Mouse (Mus musculus): ENCODE data around the gene Cdc42ep5.
A peak's percentile ranks its signal among the peaks of the same experiment; 100 is the strongest.

The Cdc42ep5 gene

DNA sequence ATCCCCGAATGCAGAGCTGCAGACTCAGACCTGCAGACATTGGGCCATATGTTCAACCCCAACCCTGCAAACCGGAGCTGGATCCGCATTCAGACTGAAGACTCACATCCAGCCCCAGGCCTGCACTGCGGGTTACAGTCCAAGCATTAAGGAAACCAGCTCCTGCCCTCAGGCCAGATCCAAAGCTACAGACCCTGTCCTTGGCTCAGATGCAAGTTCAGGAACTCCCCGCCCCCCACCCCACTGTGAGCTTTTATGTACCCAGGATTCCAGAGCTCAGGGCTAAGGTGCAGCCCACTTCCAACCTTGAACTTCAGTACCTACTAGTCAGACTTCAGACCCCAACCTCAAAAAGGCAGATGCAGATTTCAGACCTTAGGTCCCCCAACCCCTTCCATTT, 39.8 kb downstream of the Cdc42ep5 start:
- DNase-seq: no peak

DNA sequence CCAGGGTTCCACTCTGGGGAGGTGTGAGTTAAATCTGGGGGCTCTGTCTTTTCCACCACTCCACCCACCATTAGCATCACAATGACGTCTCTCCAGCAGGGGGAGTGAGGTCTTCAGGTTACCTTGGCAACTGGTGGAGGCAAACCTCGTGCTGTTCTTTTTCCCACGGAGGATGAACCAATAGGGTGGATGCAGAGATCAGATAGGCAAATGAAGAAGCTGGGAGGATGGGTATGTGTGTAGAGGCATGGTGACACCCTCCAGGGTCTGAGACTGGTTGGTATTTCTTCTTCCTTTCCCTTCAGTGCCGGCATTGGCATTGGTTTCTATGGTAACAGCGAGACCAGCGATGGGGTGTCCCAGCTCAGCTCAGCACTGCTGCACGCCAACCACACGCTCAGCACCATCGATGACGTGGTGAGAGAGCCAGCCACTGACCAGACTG, 40.3 kb downstream of the Cdc42ep5 start:
- peak; percentile 95 for DNase-seq

GRCm38 (mm10) chr7:4123732-4124131, 40.9 kb downstream of the Cdc42ep5 start:
- peak; percentile 95 for DNase-seq

GRCm38 (mm10) chr7:4122783-4123182, 41.9 kb downstream of the Cdc42ep5 start:
- DNase-seq: peak; percentile 41

DNA sequence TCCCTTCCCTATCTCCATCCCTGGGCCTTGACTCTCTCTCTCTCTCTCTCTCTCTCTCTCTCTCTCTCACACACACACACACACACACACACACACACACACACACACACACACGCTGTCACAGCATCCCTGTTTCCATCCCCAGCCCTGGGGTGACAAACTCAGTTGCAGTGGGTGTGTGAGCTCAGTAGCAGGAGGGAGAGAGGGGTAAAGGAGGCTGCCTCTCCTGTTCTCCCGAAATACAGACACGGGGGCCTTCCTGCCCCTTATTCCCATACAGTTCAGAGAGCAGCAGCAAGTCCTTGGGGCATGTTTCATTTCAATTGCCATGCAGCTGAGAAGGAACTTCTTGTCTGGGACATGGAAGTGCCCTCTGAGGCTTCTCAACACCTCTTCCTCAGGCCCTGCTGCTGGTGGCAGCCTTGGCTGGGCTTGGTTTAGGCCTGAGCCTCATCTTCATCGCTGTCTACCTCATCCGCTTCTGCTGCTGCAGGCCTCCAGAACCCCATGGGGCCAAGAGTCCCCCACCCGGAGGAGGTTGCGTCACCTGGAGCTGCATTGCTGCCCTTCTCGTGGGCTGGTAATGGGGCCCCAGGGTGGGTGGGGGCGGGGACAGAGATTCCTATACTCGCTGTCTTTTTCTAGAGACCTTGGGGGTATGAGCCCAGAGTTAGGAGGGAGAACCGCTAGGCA, 42.4 kb downstream of the Cdc42ep5 start:
- DNase-seq: peak; percentile 22

GRCm38 (mm10) chr7:4119976-4120921, 44.4 kb downstream of the Cdc42ep5 start:
- DNase-seq: peak; percentile 90

DNA sequence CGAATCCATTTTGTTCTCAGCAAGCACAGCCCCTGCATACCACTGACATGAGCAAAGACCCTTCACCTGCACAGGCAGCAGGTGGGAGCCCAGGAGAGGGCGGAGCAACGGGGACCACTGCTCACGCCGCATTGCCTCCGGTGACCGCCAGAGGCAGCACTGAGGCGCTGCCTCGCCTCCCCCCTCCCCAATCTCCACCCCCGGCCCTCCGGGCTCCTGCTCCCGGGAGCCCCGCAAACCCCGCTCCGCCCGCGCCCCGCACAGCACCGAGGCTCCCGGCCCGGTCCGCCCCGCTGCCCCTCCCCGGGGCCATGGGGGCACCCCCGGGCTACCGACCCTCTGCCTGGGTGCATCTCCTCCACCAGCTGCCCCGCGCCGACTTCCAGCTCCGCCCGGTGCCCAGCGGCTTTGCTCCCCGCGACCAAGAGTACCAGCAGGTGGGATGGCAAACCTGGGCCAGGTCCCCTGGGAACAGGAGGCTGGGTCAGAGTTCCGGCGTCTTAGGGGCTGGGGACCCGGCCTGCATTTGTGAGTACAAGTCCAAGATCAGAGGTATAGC, 45.2 kb downstream of the Cdc42ep5 start, which contains the start of gene Ttyh1:
Gene Ttyh1, plus strand, starts transcription at position 65 of the 559 bp plus-strand sequence.
- DNase-seq: peak; percentile 77

- peak; percentile 26 for DNase-seq
Measured at GRCm38 (mm10) chr7:4117050-4117814, 47.4 kb downstream of the Cdc42ep5 start.

GRCm38 (mm10) chr7:4111766-4112165, 52.9 kb downstream of the Cdc42ep5 start:
- no peak for DNase-seq

DNA sequence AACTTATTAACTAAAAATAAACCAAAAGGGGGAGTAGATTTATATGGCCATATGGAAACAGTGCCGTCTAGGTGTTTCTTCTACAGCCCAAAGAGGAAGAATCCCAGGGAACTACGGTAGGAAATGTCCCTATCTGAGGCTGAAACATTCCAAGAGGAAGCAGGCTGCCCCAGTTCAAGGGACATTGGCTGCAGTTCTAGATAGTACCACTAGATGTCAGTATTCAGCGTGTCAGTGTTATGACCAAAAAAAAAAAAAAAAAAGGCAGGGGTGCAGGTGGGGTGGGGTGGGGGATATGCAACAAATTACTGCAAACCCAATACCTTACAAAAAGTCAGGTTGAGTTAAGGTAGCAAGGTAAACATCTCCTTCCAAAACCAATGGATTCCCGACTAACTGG, 61.2 kb downstream of the Cdc42ep5 start:
- peak; percentile 78 for DNase-seq
